Mouse (Mus musculus) midbrain, embryonic 15.5 days (tissue): ENCODE measurements at regions not wholly inside any gene's neighbourhood (a gene's known extent, or its start where the extent isn't known, plus 50 kb on each side); places are given as distances from the start of the nearest gene placed in this dataset.

Experiments
- ATAC-seq: fragments of 200-750 bp; cut with Nextera tagmentation; replicated peaks from 2 replicates; pipeline ENCODE4 v1.8.0; 2017; ENCODE audit warnings: moderate TSS enrichment
- H3K27ac ChIP-seq: fragments of 300-500 bp; sonication (generic); 2 replicates; pipeline ENCODE4 v1.5.1; 2015; ENCODE audit warnings: mild to moderate bottlenecking, inconsistent platforms
- H3K27me3 ChIP-seq: fragments of 300-500 bp; sonication (generic); replicated peaks from 2 replicates; pipeline ENCODE4 v1.6.1; 2015; ENCODE audit warnings: inconsistent platforms
- H3K36me3 ChIP-seq: fragments of 300-500 bp; sonication (generic); replicated peaks from 2 replicates; pipeline ENCODE4 v1.6.1; 2015; ENCODE audit warnings: inconsistent platforms
- H3K4me1 ChIP-seq: fragments of 300-500 bp; sonication (generic); 2 replicates; pipeline ENCODE4 v1.6.1; 2015; ENCODE audit warnings: inconsistent platforms
- H3K4me2 ChIP-seq: fragments of 300-500 bp; sonication (generic); 2 replicates; pipeline ENCODE4 v1.6.1; 2015; ENCODE audit warnings: inconsistent platforms, mild to moderate bottlenecking, moderate library complexity
- H3K4me3 ChIP-seq: fragments of 300-500 bp; sonication (generic); 2 replicates; pipeline ENCODE4 v1.5.1; 2015; ENCODE audit warnings: mild to moderate bottlenecking, inconsistent platforms
- H3K9ac ChIP-seq: fragments of 300-500 bp; sonication (generic); 2 replicates; pipeline ENCODE4 v1.6.1; 2015; ENCODE audit warnings: mild to moderate bottlenecking, inconsistent platforms
- H3K9me3 ChIP-seq: fragments of 300-500 bp; sonication (generic); 2 replicates; pipeline ENCODE4 v1.6.1; 2016; ENCODE audit warnings: inconsistent platforms
- WGBS: fragments of 180-500 bp; shearing (Covaris S2); methylation state at CpG from one replicate; pipeline ENCODE4 v1.1.7; 2015; ENCODE audit warnings: mixed read lengths; 5-methylcytosine and 5-hydroxymethylcytosine counted together

- no peaks in the 10 kb centered on the region for H3K9me3 ChIP-seq
- no peak overlapping the region for H3K9ac ChIP-seq
- H3K4me3 ChIP-seq: no peak overlapping the region
- no peaks in the 10 kb centered on the region for H3K36me3 ChIP-seq
- no peak overlapping the region for H3K4me2 ChIP-seq
- no peak overlapping the region for H3K27ac ChIP-seq
- no peaks in the 10 kb centered on the region for H3K27me3 ChIP-seq
- 1% methylated on average over 2 of the region's 2 CpGs for WGBS
- no peaks in the 10 kb centered on the region for H3K4me1 ChIP-seq
- peak; percentile 72 for ATAC-seq
Observed at GRCm38 (mm10) chr16:49278478-49278877, 221.2 kb downstream of the Myh15 start.

GRCm38 (mm10) chr16:49288096-49288714, 230.9 kb downstream of the Myh15 start:
- Histone ChIP-seq H3K4me1 (no peaks in the 10 kb centered on the region), H3K4me3 (no peak overlapping the region), H3K27me3 (no peaks in the 10 kb centered on the region), H3K27ac (no peak overlapping the region), H3K9me3 (no peaks in the 10 kb centered on the region), H3K36me3 (no peaks in the 10 kb centered on the region), H3K4me2 (no peak overlapping the region), H3K9ac (no peak overlapping the region)
- WGBS: 64% methylated on average over 4 of the region's 4 CpGs
- peak; percentile 70 for ATAC-seq

GRCm38 (mm10) chr16:49289200-49290079, 232.2 kb downstream of the Myh15 start:
- WGBS: 87% methylated on average over 10 of the region's 10 CpGs
- H3K27ac ChIP-seq: no peak overlapping the region
- H3K36me3 ChIP-seq: no peaks in the 10 kb centered on the region
- no peak overlapping the region for H3K4me3 ChIP-seq
- no peaks in the 10 kb centered on the region for H3K4me1 ChIP-seq
- ATAC-seq: no peak
- H3K9ac ChIP-seq: no peak overlapping the region
- no peaks in the 10 kb centered on the region for H3K27me3 ChIP-seq
- H3K4me2 ChIP-seq: no peak overlapping the region
- H3K9me3 ChIP-seq: no peaks in the 10 kb centered on the region

GRCm38 (mm10) chr16:49303612-49304307, 246.5 kb downstream of the Myh15 start:
- H3K9me3 ChIP-seq: no peaks in the 10 kb centered on the region
- H3K4me2 ChIP-seq: no peak overlapping the region
- H3K4me1 ChIP-seq: no peaks in the 10 kb centered on the region
- no peaks in the 10 kb centered on the region for H3K36me3 ChIP-seq
- H3K27ac ChIP-seq: no peak overlapping the region
- peak; percentile 89 for ATAC-seq
- no peak overlapping the region for H3K9ac ChIP-seq
- 56% methylated on average over 6 of the region's 6 CpGs for WGBS
- H3K4me3 ChIP-seq: no peak overlapping the region
- H3K27me3 ChIP-seq: no peaks in the 10 kb centered on the region

- Histone ChIP-seq H3K4me3 (no peak overlapping the region), H3K4me2 (no peak overlapping the region)
- 65% methylated on average over 2 of the region's 2 CpGs for WGBS
Observed at GRCm38 (mm10) chr16:49304354-49304753, 247.1 kb downstream of the Myh15 start.

GRCm38 (mm10) chr16:49317061-49317460, 259.8 kb downstream of the Myh15 start:
- Histone ChIP-seq H3K27me3 (no peaks in the 10 kb centered on the region), H3K4me1 (no peaks in the 10 kb centered on the region), H3K4me3 (no peak overlapping the region), H3K27ac (no peak overlapping the region), H3K36me3 (no peaks in the 10 kb centered on the region), H3K9me3 (no peaks in the 10 kb centered on the region), H3K9ac (no peak overlapping the region), H3K4me2 (no peak overlapping the region)
- no peak for ATAC-seq
- WGBS: 76% methylated on average over 2 of the region's 2 CpGs

More at GRCm38 (mm10) chr16:49304354-49304753, 247.1 kb downstream of the Myh15 start:
- H3K36me3 ChIP-seq: no peaks in the 10 kb centered on the region
- H3K27me3 ChIP-seq: no peaks in the 10 kb centered on the region
- H3K27ac ChIP-seq: no peak overlapping the region
- no peak for ATAC-seq
- H3K9ac ChIP-seq: no peak overlapping the region
- H3K9me3 ChIP-seq: no peaks in the 10 kb centered on the region
- H3K4me1 ChIP-seq: no peaks in the 10 kb centered on the region

GRCm38 (mm10) chr16:49319047-49319678, 261.9 kb downstream of the Myh15 start:
- Histone ChIP-seq H3K4me1 (no peaks in the 10 kb centered on the region), H3K36me3 (no peaks in the 10 kb centered on the region), H3K27me3 (no peaks in the 10 kb centered on the region), H3K9ac (no peak overlapping the region), H3K27ac (no peak overlapping the region), H3K9me3 (no peaks in the 10 kb centered on the region), H3K4me2 (no peak overlapping the region), H3K4me3 (no peak overlapping the region)
- peak; percentile 56; the same call in 1 of the 2 replicates for ATAC-seq
- WGBS: 55% methylated on average over 4 of the region's 4 CpGs

GRCm38 (mm10) chr16:49319774-49320173, 262.5 kb downstream of the Myh15 start:
- no peaks in the 10 kb centered on the region for H3K4me1 ChIP-seq

GRCm38 (mm10) chr16:49321951-49322350, 264.7 kb downstream of the Myh15 start:
- no peak overlapping the region for H3K27ac ChIP-seq
- ATAC-seq: peak; percentile 63; the same call in 1 of the 2 replicates
- H3K36me3 ChIP-seq: no peaks in the 10 kb centered on the region
- no peaks in the 10 kb centered on the region for H3K27me3 ChIP-seq
- WGBS: 90% methylated on average over 1 of the region's 1 CpGs
- H3K4me1 ChIP-seq: no peaks in the 10 kb centered on the region
- H3K9me3 ChIP-seq: no peaks in the 10 kb centered on the region
- no peak overlapping the region for H3K4me3 ChIP-seq
- no peak overlapping the region for H3K9ac ChIP-seq
- no peak overlapping the region for H3K4me2 ChIP-seq

More at GRCm38 (mm10) chr16:49319774-49320173, 262.5 kb downstream of the Myh15 start:
- no peaks in the 10 kb centered on the region for H3K27me3 ChIP-seq
- 81% methylated on average over 5 of the region's 5 CpGs for WGBS
- no peak overlapping the region for H3K4me2 ChIP-seq
- H3K9ac ChIP-seq: no peak overlapping the region
- no peak overlapping the region for H3K4me3 ChIP-seq
- ATAC-seq: no peak
- H3K36me3 ChIP-seq: no peaks in the 10 kb centered on the region
- no peak overlapping the region for H3K27ac ChIP-seq
- H3K9me3 ChIP-seq: no peaks in the 10 kb centered on the region

GRCm38 (mm10) chr16:49330725-49331386, 273.6 kb downstream of the Myh15 start:
- 88% methylated on average over 5 of the region's 5 CpGs for WGBS
- Histone ChIP-seq H3K9ac (no peak overlapping the region), H3K4me2 (no peak overlapping the region), H3K27ac (no peak overlapping the region), H3K4me3 (no peak overlapping the region), H3K27me3 (no peaks in the 10 kb centered on the region), H3K4me1 (no peaks in the 10 kb centered on the region), H3K9me3 (no peaks in the 10 kb centered on the region), H3K36me3 (no peaks in the 10 kb centered on the region)
- ATAC-seq: no peak

GRCm38 (mm10) chr16:49332107-49332722, 274.9 kb downstream of the Myh15 start:
- no peak overlapping the region for H3K4me3 ChIP-seq
- H3K9ac ChIP-seq: no peak overlapping the region
- ATAC-seq: no peak
- no peaks in the 10 kb centered on the region for H3K36me3 ChIP-seq
- WGBS: 85% methylated on average over 5 of the region's 5 CpGs
- H3K4me2 ChIP-seq: no peak overlapping the region
- no peaks in the 10 kb centered on the region for H3K27me3 ChIP-seq
- H3K27ac ChIP-seq: no peak overlapping the region
- H3K9me3 ChIP-seq: no peaks in the 10 kb centered on the region
- no peaks in the 10 kb centered on the region for H3K4me1 ChIP-seq
